Mouse (Mus musculus) ovary, postnatal 36 days (tissue): ENCODE results near the gene Ubl5.
"Not testable (repeated sequence)": the region's sequence is repeated elsewhere in the genome, so short reads cannot be mapped to it uniquely, and the experiment has no call there.

Source experiments
- DNase-seq: peaks from one replicate; pipeline ENCODE4 v3.0.0; 2022; ENCODE audit warnings: low spot score, mixed read lengths

The Ubl5 gene

GRCm38 (mm10) chr9:20657546-20657945 lies 14.9 kb downstream of the Ubl5 start:
- DNase-seq, result peak; percentile 25

GRCm38 (mm10) chr9:20662325-20662724 lies 19.6 kb downstream of the Ubl5 start:
- peak; percentile 59 for DNase-seq

- no peak for DNase-seq
Observed at GRCm38 (mm10) chr9:20662874-20663273, 20.2 kb downstream of the Ubl5 start.

- no peak for DNase-seq
Observed at GRCm38 (mm10) chr9:20663956-20664355, 21.3 kb downstream of the Ubl5 start.

- no peak for DNase-seq
Observed at GRCm38 (mm10) chr9:20664366-20664765, 21.7 kb downstream of the Ubl5 start.

GRCm38 (mm10) chr9:20664982-20665637 lies 22.4 kb downstream of the Ubl5 start:
- DNase-seq, result no peak

- no peak for DNase-seq
Observed at GRCm38 (mm10) chr9:20665925-20666324, 23.2 kb downstream of the Ubl5 start.

GRCm38 (mm10) chr9:20666510-20667034 lies 23.9 kb downstream of the Ubl5 start:
- DNase-seq, result no peak

- no peak for DNase-seq
Observed at GRCm38 (mm10) chr9:20668065-20668464, 25.4 kb downstream of the Ubl5 start.

GRCm38 (mm10) chr9:20672047-20672446 lies 29.4 kb downstream of the Ubl5 start:
- DNase-seq, result peak; percentile 19

- no peak for DNase-seq
Observed at GRCm38 (mm10) chr9:20677892-20678291, 35.2 kb downstream of the Ubl5 start.

GRCm38 (mm10) chr9:20680378-20680958 lies 37.8 kb downstream of the Ubl5 start:
- no peak for DNase-seq

GRCm38 (mm10) chr9:20681546-20682388 lies 39.1 kb downstream of the Ubl5 start:
- DNase-seq, result no peak

GRCm38 (mm10) chr9:20682389-20682722 lies 39.7 kb downstream of the Ubl5 start:
- no peak for DNase-seq

- DNase-seq, result no peak
Observed at GRCm38 (mm10) chr9:20685081-20685861, 42.6 kb downstream of the Ubl5 start.

GRCm38 (mm10) chr9:20689403-20689802 lies 46.7 kb downstream of the Ubl5 start:
- no peak for DNase-seq

GRCm38 (mm10) chr9:20689913-20690312 lies 47.2 kb downstream of the Ubl5 start:
- peak; percentile 20 for DNase-seq

- DNase-seq, result not testable (repeated sequence)
Observed at GRCm38 (mm10) chr9:20690449-20690848, 47.8 kb downstream of the Ubl5 start.

- DNase-seq, result no peak
Observed at GRCm38 (mm10) chr9:20692863-20693262, 50.2 kb downstream of the Ubl5 start.

- peak; percentile 20 for DNase-seq
Observed at GRCm38 (mm10) chr9:20694721-20695235, 52.1 kb downstream of the Ubl5 start.

- DNase-seq, result no peak
Observed at GRCm38 (mm10) chr9:20696107-20696712, 53.5 kb downstream of the Ubl5 start.
